ENCODE assay signal across 8 mouse cellular contexts in the genomic region with DNA sequence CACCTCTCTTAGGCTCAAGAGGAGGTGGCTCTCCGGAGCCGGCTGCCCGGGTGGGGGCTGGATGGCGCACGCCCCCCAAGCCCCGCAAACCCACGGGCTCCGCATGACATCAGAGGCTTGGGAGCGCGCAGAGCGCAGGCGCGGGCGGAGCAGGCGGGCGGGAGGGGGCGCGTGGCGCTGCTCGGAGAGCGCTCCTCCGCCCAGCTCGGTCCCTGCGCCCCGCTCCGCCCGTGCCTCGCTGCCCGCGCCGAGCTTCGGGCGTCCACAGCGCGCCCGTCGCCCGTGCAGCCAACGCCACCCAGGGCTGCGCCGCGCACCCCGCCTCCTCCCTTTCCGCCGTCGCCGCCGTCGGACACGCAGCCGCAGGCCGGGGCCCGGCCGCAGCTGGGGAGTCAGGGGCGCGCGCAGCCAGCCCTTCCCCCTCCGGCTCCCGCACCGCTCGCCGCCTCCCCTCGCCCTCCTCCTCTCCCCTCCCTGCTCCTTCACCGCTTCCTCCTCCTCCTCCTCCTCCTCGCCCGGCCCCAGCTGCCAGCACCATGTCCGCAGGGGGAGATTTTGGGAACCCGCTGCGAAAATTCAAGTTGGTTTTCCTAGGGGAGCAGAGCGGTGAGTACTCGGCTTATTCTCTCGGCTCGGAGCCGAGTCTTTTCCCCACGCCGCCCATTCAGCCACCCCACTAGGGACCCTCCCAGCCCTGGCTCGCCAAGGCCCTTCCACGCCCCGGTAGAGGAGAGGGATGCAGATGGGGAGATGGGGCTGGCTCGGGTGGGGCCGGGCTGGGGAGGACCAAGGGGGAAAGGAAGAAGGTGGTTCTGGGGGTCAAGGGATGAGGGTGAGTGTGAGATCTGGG. TPM values are rescaled to one million over a fixed set of nuclear protein-coding genes. Genes with fewer than 3 reads are reported as not detected.
DNase-seq lines count a peak whose midpoint lies in the region; ATAC-seq and TF ChIP-seq lines count a peak whose summit lies in the region.

Gene Rab6b, plus strand, starts transcription at position 167 of the 850 bp plus-strand sequence.

- H3K4me3 ChIP-seq in ES-E14 (ENCODE audit: insufficient read depth in 1 of 2, low read depth in 1 of 2, low read length in 2 of 2, poor library complexity in 1 of 2, severe bottlenecking in 1 of 2): peak within 1 kb of the TSS; percentile 81 to 94
- peak within 1 kb of the TSS; percentile 78 for H3K4me3 ChIP-seq in bone marrow macrophage, adult 2 months (ENCODE audit: insufficient read depth, low read length)
- peak within 1 kb of the TSS; percentile 80 for H3K4me3 ChIP-seq in forebrain, embryonic 10.5 days

- H3K9me3 ChIP-seq in ES-E14 (ENCODE audit: control insufficient read depth, insufficient read depth, low read depth, low read length): no peaks in the 10 kb centered on the region
- no peaks in the 10 kb centered on the region for H3K9me3 ChIP-seq in forebrain, embryonic 10.5 days

- H3K9ac ChIP-seq in ES-E14 (ENCODE audit: insufficient read depth, low read depth, low read length, poor library complexity, severe bottlenecking): peak within 1 kb of the TSS; percentile 79

- no peak for ATAC-seq in activated CD4-positive, CD25-positive, alpha-beta regulatory T cell, adult 4 months

- DNase-seq in ES-E14 (ENCODE audit: low read depth, low spot score): no peak
- peak; percentile 57 for DNase-seq in forebrain, embryonic 10.5 days (ENCODE audit: extremely low spot score, low spot score)
- peak; percentile 45 for DNase-seq in heart, postnatal 4 days
- peak; percentile 69 to 79 for DNase-seq in left cerebral cortex, adult 18-20 months (ENCODE audit: low spot score in 2 of 2)
- peak; percentile 56 to 75 for DNase-seq in lung, postnatal 4 days
- DNase-seq in right cerebral cortex, postnatal 25 days: peak; percentile 88

- no peaks in the 10 kb centered on the region for H3K36me3 ChIP-seq in ES-E14 (ENCODE audit: control insufficient read depth, insufficient read depth, low read length, poor library complexity, severe bottlenecking)
- 0 out of 2 replicates have a peak, but pooled peaks cover 3% of the 10 kb centered on the region for H3K36me3 ChIP-seq in forebrain, embryonic 10.5 days (replicated peaks)

- H3K4me1 ChIP-seq in ES-E14 (ENCODE audit: control insufficient read depth in 2 of 2, insufficient read depth in 2 of 2, low read length in 2 of 2, poor library complexity in 1 of 2): peaks cover 0 to 3% of the 10 kb centered on the region in 2 experiments; a peak in 1 of 4 replicates
- peaks cover 13% of the 10 kb centered on the region for H3K4me1 ChIP-seq in bone marrow macrophage, adult 2 months (ENCODE audit: control insufficient read depth, insufficient read depth, low read length)
- H3K4me1 ChIP-seq in forebrain, embryonic 10.5 days: peaks cover 52% of the 10 kb centered on the region

- H3K27me3 ChIP-seq in forebrain, embryonic 10.5 days (ENCODE audit: poor library complexity, severe bottlenecking): peaks cover 63% of the 10 kb centered on the region

- no peak for TF ChIP-seq CTCF in bone marrow macrophage, adult 2 months (IDR thresholded peaks at IDR 0.05; ENCODE audit: low read depth, low read length)

- no peak for TF ChIP-seq POLR2A in bone marrow macrophage, adult 2 months (IDR thresholded peaks at IDR 0.05; ENCODE audit: borderline replicate concordance, low read depth, low read length)

- H3K27ac ChIP-seq in ES-E14 (ENCODE audit: insufficient read depth, low read depth, low read length, poor library complexity, severe bottlenecking): no peak within 1 kb of the TSS
- no peak within 1 kb of the TSS for H3K27ac ChIP-seq in bone marrow macrophage, adult 2 months (ENCODE audit: insufficient read depth, low read depth, low read length)
- peak within 1 kb of the TSS; percentile 90 for H3K27ac ChIP-seq in forebrain, embryonic 10.5 days

- WGBS in forebrain, embryonic 10.5 days: 1% methylated on average over 81 of the region's 81 CpGs

- in situ Hi-C loops in ES-E14 (cut with MboI; ENCODE audit: low sequenced_read_pairs in 2 of 2, unreplicated experiment in 2 of 2): no loop called here

TF ChIP-seq in ES-E14, 5 proteins besides CTCF, POLR2A, EP300 and RAD21:
- TF ChIP-seq HCFC1 (IDR thresholded peaks at IDR 0.05; ENCODE audit: borderline replicate concordance, insufficient read depth, low read length) (no peak), MAFK (IDR thresholded peaks at IDR 0.05; ENCODE audit: insufficient read depth, low read depth, low read length) (no peak), ZC3H11A (IDR thresholded peaks at IDR 0.05; ENCODE audit: borderline replicate concordance, low read depth, low read length) (no peak), ZNF384 (IDR thresholded peaks at IDR 0.05; ENCODE audit: low read depth, low read length) (no peak), CHD2 (IDR thresholded peaks at IDR 0.05; ENCODE audit: low read depth, low read length) (no peak)
TF ChIP-seq in ES-E14: peak in this region for 0.

RNA-seq across cellular contexts. Expression of gene Rab6b, which starts in this region (rescaled TPM):
- 0.85 and 0.98 TPM in 2 replicates for total RNA-seq in ES-E14 (2012; rRNA removed)
- 11.1 and 11.4 TPM in 2 replicates for polyA plus RNA-seq in bone marrow macrophage, adult 2 months (2012; ENCODE audit: insufficient read depth, insufficient read length, missing spikeins)
- 8.3 and 9.1 TPM in 2 replicates for polyA plus RNA-seq in forebrain, embryonic 10.5 days (2016; fragmentation: Nextera tagmentation; extraction: Ambion mirVana)
- 1 to 10 TPM; 1.3 to 1.4 TPM for total RNA-seq in heart, postnatal 4 days (2021)
- total RNA-seq in left cerebral cortex, adult 18-20 months (2021): 100 to 1,000 TPM; 566 to 572 TPM
- 1 to 10 TPM in 1 of 2 experiments, under 1 TPM in 1; 0.09 to 4.9 TPM for polyA plus RNA-seq in activated CD4-positive, CD25-positive, alpha-beta regulatory T cell, adult 4 months (2017; shearing (Covaris generic))

Comparison
In these comparisons a context has a peak if more than half of its experiments do, and no peak if none do; other contexts are left out.
1. RNA of gene Rab6b (total RNA-seq): 566 to 572 TPM in left cerebral cortex, adult 18-20 months; 1.3 to 1.4 TPM in heart, postnatal 4 days and 0.85 to 0.98 TPM in ES-E14; every median in the first group is over 100 times any median in the second.
2. Peak in every context shown above with its lines, with median percentiles within 50 percentile points of each other: H3K4me3 ChIP-seq.